Mouse (Mus musculus): ENCODE measurements around the gene Tmtc1. TPM values are rescaled to one million over a fixed set of nuclear protein-coding genes. Genes with fewer than 3 reads are reported as not detected.

The Tmtc1 gene
- total RNA-seq, 2 experiments from 2014 or later = not detected

- ATAC-seq (replicated peaks; ENCODE audit: poor library complexity) = peak; percentile 76
Observed at GRCm38 (mm10) chr6:148436441-148437001, 7.7 kb downstream of the Tmtc1 start.

- ATAC-seq (replicated peaks; ENCODE audit: poor library complexity) = no peak
Observed at GRCm38 (mm10) chr6:148421577-148421976, 22.6 kb downstream of the Tmtc1 start.

DNA sequence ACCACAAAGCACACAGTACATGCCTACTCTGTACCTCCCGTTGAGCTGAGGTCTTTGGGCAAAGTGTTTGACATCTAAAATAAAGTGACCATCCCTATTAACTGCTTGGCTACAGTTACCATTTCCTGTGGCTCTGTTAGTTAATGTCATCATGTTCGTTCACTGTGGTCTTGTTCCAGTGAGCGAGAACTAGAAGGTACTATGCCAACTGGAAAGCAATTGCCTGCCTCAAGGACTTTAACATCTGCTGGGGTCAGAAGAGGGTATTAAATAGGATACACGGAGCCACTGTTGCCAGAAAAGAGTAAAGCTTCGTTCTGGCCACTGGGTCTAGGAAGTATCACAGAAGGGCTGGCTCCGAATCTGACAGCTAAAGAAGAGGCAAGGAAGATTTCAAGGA, 23.8 kb downstream of the Tmtc1 start:
- no peak for ATAC-seq (replicated peaks; ENCODE audit: poor library complexity)

- no peak for ATAC-seq (replicated peaks; ENCODE audit: poor library complexity)
Observed at GRCm38 (mm10) chr6:148416597-148416996, 27.6 kb downstream of the Tmtc1 start.

- ATAC-seq (replicated peaks; ENCODE audit: poor library complexity) = peak; percentile 81
Observed at GRCm38 (mm10) chr6:148413638-148414037, 30.6 kb downstream of the Tmtc1 start.

GRCm38 (mm10) chr6:148406792-148407490, 37.2 kb downstream of the Tmtc1 start:
- ATAC-seq (replicated peaks; ENCODE audit: poor library complexity) = no peak

- ATAC-seq (replicated peaks; ENCODE audit: poor library complexity) = 0 out of 2 replicates have a peak, but pooled peaks have one; percentile 20
Observed at GRCm38 (mm10) chr6:148405599-148405998, 38.6 kb downstream of the Tmtc1 start.

- no peak for ATAC-seq (replicated peaks; ENCODE audit: poor library complexity)
Observed at GRCm38 (mm10) chr6:148404500-148404899, 39.7 kb downstream of the Tmtc1 start.

DNA sequence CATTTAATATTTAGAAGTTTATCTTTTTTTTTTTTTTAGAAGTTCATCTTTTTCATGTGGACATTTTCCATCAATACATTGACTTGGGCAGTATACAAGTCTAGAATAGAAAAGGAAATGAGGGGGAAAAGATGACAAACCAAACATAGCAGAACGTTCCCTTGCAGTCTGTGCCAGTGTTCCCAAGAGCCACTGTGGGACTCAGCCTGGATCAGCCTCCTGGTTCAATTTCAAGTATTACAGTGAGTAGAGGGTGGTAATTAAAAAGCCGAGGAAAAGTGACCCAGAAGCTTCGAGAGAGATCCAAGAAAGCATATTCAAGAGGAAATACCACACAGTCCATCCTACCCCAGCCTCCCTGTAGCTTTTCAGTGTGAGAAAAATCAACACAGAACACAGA, 40.4 kb downstream of the Tmtc1 start:
- ATAC-seq (replicated peaks; ENCODE audit: poor library complexity) = no peak

GRCm38 (mm10) chr6:148401031-148401430, 43.2 kb downstream of the Tmtc1 start:
- no peak for ATAC-seq (replicated peaks; ENCODE audit: poor library complexity)

DNA sequence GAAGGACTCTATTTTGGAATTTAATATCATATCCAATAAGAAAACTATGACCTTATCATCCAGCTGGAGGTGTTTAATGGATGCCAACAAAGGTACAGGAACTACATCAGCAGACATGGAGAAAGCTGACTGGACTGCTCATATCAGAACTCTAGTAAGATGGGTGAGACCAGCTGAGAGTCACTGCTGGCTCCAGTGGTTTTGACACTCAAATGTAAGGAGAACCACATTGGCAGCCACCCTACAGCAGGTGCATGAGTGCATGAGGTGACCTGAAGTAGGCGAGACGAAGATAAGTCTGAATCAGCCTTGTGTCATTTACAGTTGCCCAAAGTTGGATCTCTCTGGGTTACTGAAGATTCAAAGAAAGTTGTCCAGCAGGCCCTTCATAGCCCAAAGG, 44.6 kb downstream of the Tmtc1 start:
- no peak for ATAC-seq (replicated peaks; ENCODE audit: poor library complexity)

GRCm38 (mm10) chr6:148398888-148399287, 45.3 kb downstream of the Tmtc1 start:
- ATAC-seq (replicated peaks; ENCODE audit: poor library complexity) = no peak

DNA sequence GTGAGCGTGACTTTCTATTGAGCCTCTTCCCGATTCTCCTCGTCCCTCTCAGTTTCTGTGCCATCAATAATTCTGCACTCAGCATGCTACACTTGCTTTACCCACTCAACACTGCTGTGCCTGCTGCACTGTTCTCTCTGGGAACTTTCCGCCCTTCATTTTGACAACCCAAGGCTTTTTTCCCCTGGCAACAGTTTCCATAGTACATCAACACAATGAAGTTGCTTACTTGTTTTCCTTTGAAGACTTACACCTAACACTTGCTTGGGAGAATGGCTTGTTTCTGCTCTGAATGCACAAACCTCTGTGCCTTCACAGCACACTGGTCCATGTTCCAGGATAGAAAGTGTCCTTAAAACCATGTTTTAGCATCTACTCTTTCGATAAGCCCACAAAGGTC, 46.9 kb downstream of the Tmtc1 start:
- no peak for ATAC-seq (replicated peaks; ENCODE audit: poor library complexity)

DNA sequence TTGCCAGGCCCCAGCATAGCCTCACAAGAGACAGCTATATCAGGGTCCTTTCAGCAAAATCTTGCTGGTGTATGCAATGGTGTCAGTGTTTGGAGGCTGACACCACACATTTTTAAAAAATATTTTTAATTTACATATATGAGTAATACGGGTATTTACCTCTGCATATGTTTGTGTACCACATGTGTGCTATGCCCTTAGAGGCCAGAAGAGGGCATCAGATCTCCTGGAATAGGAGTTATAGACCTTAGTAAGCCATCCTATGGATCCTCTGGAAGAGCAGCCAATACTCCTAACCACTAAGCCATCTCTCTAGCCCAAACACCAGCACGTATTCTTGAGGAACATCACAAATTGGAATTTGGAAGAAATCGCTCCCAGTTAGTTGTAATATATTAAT, 48.9 kb downstream of the Tmtc1 start:
- ATAC-seq (replicated peaks; ENCODE audit: poor library complexity) = peak; percentile 68

DNA sequence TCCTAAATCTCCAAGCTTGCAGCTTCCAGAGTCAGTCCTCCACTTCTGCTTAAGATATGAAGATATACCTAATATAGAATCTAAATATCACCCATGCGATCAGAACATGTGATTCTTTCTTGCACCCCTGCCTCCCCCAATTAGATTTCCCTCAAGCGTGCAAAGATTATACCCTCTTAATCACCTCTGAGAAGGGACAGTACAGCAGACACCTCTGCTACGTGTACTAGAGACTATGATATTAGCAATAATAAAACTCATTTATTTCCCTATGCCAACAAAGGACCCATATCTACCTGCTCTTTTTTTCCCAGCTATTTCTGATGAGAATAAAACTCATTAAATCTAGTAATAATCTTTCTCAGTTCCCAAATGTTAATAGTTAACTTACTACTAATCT, 49.9 kb downstream of the Tmtc1 start:
- ATAC-seq (replicated peaks; ENCODE audit: poor library complexity) = no peak

DNA sequence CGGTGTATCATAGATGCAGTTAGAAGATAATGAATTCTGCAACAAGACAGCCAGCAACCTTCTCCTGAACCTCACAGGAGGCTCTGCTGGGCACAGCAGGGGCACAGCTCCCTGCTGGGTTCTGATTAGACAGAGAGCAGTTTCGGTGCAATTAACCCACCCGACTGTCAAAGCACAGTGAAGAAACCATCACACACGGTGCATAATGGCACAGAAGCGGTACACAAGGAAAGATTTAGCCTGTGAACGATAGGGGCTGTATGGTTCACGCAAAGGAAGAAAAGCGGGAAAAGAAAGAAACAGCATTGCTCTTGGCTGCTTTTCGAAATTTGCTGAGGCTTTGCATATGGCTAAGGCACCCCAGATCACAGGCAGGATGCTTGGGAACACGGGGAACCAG, 52.0 kb downstream of the Tmtc1 start:
- ATAC-seq (replicated peaks; ENCODE audit: poor library complexity) = no peak

DNA sequence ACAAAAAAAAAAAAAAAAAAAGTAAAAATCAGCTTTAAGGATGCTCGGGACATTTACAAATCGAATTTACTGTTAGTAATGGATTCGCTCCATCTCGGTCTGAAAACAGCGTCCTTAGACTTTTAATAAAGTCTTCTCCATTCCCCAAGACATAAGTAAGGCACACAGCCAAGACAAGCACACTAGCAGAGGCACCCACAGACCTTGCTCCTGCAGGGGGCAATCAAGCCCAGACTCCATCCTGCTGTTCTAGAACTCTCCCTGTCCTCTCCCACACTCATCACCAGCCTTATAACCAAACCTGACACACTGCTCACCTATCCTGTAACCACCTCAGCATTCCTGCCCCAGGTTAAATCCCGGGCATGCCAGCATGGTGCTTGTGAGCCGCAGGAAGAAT, 52.9 kb downstream of the Tmtc1 start:
- ATAC-seq (replicated peaks; ENCODE audit: poor library complexity) = no peak

GRCm38 (mm10) chr6:148390630-148391276, 53.4 kb downstream of the Tmtc1 start:
- ATAC-seq (replicated peaks; ENCODE audit: poor library complexity) = no peak

DNA sequence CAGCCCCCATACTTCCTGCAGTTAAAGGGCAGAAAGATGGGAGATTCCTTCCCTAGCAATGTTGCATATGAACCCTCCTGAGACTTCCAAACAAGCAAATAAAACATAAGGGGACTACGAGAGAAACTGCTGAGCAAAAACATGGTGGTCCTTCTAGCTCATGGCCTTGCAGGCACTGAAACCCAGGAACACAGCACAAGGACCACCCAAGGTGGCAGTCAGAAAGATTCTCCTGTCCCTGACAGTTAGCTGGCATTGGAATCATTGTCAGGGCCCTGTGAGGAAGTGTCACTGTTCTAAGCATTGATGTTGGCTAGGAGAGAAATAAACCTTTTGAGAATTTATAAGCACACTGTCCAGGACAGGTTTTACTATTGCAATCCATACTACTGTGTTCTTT, 56.2 kb downstream of the Tmtc1 start:
- ATAC-seq (replicated peaks; ENCODE audit: poor library complexity) = no peak

DNA sequence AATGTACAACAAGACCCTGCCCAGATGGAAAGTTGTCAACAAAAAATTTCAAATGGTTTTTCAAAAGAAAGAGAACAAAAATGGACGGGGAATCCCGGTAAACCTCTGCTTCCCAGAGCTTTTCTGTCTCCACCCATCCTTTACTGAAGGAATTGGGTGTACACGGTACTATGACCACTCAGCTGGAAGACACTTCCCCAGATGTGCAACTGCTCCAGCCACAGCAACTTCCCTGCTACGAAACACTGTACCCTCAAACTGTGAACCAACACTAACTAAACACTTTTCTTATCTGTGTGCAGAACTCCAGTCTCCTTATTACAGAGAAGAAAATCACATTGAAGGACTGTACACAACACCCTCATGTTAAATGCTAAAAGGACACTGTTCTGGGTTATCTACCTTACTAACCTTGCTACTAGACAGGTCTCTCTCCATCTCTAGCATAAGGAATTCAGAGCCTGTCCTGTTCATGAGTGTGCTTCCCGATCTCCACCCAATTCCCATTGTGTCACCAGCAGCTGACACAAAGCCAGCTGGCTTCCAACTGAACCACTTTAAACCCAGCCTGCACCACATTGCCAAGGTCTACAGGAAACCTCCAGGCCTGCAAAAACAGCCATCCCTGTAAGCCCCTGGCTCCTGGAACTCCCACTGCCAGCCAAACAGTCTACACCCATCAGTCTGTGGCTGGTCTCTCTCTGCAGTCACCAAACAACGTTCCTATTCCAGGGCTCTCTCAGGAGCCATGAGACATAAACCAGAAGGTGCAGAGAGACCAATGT, 59.9 kb downstream of the Tmtc1 start:
- 0 out of 2 replicates have a peak, but pooled peaks have one; percentile 28 for ATAC-seq (replicated peaks; ENCODE audit: poor library complexity)

GRCm38 (mm10) chr6:148381163-148381782, 62.9 kb downstream of the Tmtc1 start:
- peak; percentile 96 for ATAC-seq (replicated peaks; ENCODE audit: poor library complexity)
